Mouse (Mus musculus): ENCODE data around the gene Zbed4. TPM values are rescaled to one million over a fixed set of nuclear protein-coding genes. Genes with fewer than 3 reads are reported as not detected.
A peak's percentile ranks its signal among the peaks of the same experiment; 100 is the strongest.
"Not testable (repeated sequence)": the region's sequence is repeated elsewhere in the genome, so short reads cannot be mapped to it uniquely, and the experiment has no call there.

Zbed4 gene
- polyA plus RNA-seq (2014; fragmentation: Nextera tagmentation; extraction: Ambion mirVana) = 34.8 and 35.1 TPM in 2 replicates

- H3K4me2 ChIP-seq (ENCODE audit: low read depth, severe bottlenecking) = peak within 1 kb of the TSS; percentile 71
- H3K9ac ChIP-seq (ENCODE audit: low read length) = peak within 1 kb of the TSS; percentile 90
- peaks cover 2% of the 10 kb centered on the region; the same call in 1 of the 2 replicates for H3K36me3 ChIP-seq (ENCODE audit: control insufficient read depth, insufficient read depth, low read length)
- DNase-seq (ENCODE audit: low spot score) (peak; percentile 75), ATAC-seq (ENCODE audit: insufficient number of reproducible peaks, low FRiP score, low TSS enrichment, low read depth) (peak; percentile 76)
- WGBS = under 1% methylated on average over 89 of the region's 119 CpGs
- no peaks in the 10 kb centered on the region for H3K27me3 ChIP-seq (ENCODE audit: control insufficient read depth, insufficient read depth, low read length)
- no peaks in the 10 kb centered on the region for H3K9me3 ChIP-seq (ENCODE audit: control insufficient read depth, low read length)
- H3K27ac ChIP-seq (replicated peaks; ENCODE audit: low read depth, low read length) = peak within 1 kb of the TSS; percentile 84; the same call in 1 of the 2 replicates
- H3K4me1 ChIP-seq (ENCODE audit: control insufficient read depth, insufficient read depth, low read length) = peaks cover 8% of the 10 kb centered on the region; the same call in 1 of the 2 replicates
- peak within 1 kb of the TSS; percentile 80 for H3K4me3 ChIP-seq (ENCODE audit: low read depth, low read length)
Measured at GRCm38 (mm10) chr15:88751564-88752402, at the start of gene Zbed4. Zbed4 (plus strand) TSS chr15:88751660.

DNA sequence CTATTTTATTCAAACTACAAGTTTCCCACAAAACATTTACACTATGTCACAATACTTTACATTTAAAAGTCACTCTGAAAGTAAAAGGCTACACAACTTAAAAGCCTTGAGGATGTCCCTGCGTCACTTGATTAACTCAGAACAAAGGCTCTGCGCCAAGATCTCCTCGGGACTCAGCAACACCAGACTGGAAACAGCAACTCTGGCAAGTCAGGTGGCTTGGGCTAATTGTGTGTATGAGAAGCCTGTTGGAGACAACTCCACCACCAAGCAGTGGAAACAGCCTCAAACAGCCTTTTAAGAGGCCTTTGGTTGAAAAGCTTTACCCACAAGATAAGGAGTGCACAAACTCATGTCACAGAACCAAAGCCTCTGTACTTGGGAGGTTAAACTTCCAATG lies 49.0 kb upstream of the Zbed4 start:
- Histone ChIP-seq H3K36me3 (ENCODE audit: control insufficient read depth, insufficient read depth, low read length) (peaks cover 38% of the 10 kb centered on the region), H3K4me3 (ENCODE audit: low read depth, low read length) (no peak overlapping the region), H3K27me3 (ENCODE audit: control insufficient read depth, insufficient read depth, low read length) (no peaks in the 10 kb centered on the region), H3K9me3 (ENCODE audit: control insufficient read depth, low read length) (no peaks in the 10 kb centered on the region), H3K9ac (ENCODE audit: low read length) (no peak overlapping the region), H3K4me2 (ENCODE audit: low read depth, severe bottlenecking) (no peak overlapping the region), H3K4me1 (ENCODE audit: control insufficient read depth, insufficient read depth, low read length) (no peaks in the 10 kb centered on the region), H3K27ac (replicated peaks; ENCODE audit: low read depth, low read length) (no peak overlapping the region)
- DNase-seq (ENCODE audit: low spot score) (no peak), ATAC-seq (ENCODE audit: insufficient number of reproducible peaks, low FRiP score, low TSS enrichment, low read depth) (no peak)
- WGBS = 93% methylated on average over 3 of the region's 3 CpGs

- Histone ChIP-seq H3K9me3 (ENCODE audit: control insufficient read depth, low read length) (no peaks in the 10 kb centered on the region), H3K36me3 (ENCODE audit: control insufficient read depth, insufficient read depth, low read length) (peaks cover 40% of the 10 kb centered on the region), H3K4me2 (ENCODE audit: low read depth, severe bottlenecking) (no peak overlapping the region), H3K27ac (replicated peaks; ENCODE audit: low read depth, low read length) (no peak overlapping the region), H3K4me1 (ENCODE audit: control insufficient read depth, insufficient read depth, low read length) (no peaks in the 10 kb centered on the region), H3K4me3 (ENCODE audit: low read depth, low read length) (no peak overlapping the region), H3K27me3 (ENCODE audit: control insufficient read depth, insufficient read depth, low read length) (no peaks in the 10 kb centered on the region), H3K9ac (ENCODE audit: low read length) (no peak overlapping the region)
- DNase-seq (ENCODE audit: low spot score) (no peak), ATAC-seq (ENCODE audit: insufficient number of reproducible peaks, low FRiP score, low TSS enrichment, low read depth) (no peak)
- 68% methylated on average over 1 of the region's 1 CpGs for WGBS
Measured at GRCm38 (mm10) chr15:88704284-88704683, 47.2 kb upstream of the Zbed4 start.

DNA sequence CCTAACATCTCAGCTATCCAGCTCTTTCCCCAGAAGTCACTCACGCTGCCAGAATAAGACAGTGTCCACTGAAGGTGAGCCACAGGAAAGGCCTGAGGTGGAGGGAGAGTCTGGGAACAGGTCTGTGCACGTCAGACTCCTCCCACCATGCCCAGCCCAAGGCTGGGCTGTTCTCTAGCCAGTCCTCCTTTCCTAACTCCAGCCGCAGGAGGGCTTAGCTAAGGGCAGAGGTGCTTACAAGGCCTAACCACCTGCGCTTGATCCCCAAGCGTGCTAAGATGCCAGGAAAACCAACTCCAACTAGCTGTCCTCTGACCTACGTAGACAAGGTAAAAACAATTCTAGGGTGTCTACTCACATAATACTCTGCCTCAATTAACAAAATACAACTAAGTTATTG lies 45.1 kb upstream of the Zbed4 start:
- no peaks in the 10 kb centered on the region for H3K27me3 ChIP-seq (ENCODE audit: control insufficient read depth, insufficient read depth, low read length)
- no peaks in the 10 kb centered on the region for H3K4me1 ChIP-seq (ENCODE audit: control insufficient read depth, insufficient read depth, low read length)
- no peak overlapping the region for H3K9ac ChIP-seq (ENCODE audit: low read length)
- no peak overlapping the region for H3K27ac ChIP-seq (replicated peaks; ENCODE audit: low read depth, low read length)
- WGBS = 89% methylated on average over 6 of the region's 6 CpGs
- no peak for DNase-seq (ENCODE audit: low spot score)
- no peak overlapping the region for H3K4me2 ChIP-seq (ENCODE audit: low read depth, severe bottlenecking)
- H3K4me3 ChIP-seq (ENCODE audit: low read depth, low read length) = no peak overlapping the region
- no peak for ATAC-seq (ENCODE audit: insufficient number of reproducible peaks, low FRiP score, low TSS enrichment, low read depth)
- peaks cover 47% of the 10 kb centered on the region for H3K36me3 ChIP-seq (ENCODE audit: control insufficient read depth, insufficient read depth, low read length)
- H3K9me3 ChIP-seq (ENCODE audit: control insufficient read depth, low read length) = no peaks in the 10 kb centered on the region

GRCm38 (mm10) chr15:88706987-88707386 lies 44.5 kb upstream of the Zbed4 start:
- not testable (repeated sequence) for H3K4me3 ChIP-seq (ENCODE audit: low read depth, low read length); H3K9ac ChIP-seq (ENCODE audit: low read length); H3K4me1 ChIP-seq (ENCODE audit: control insufficient read depth, insufficient read depth, low read length); H3K4me2 ChIP-seq (ENCODE audit: low read depth, severe bottlenecking); ATAC-seq (ENCODE audit: insufficient number of reproducible peaks, low FRiP score, low TSS enrichment, low read depth); H3K27ac ChIP-seq (replicated peaks; ENCODE audit: low read depth, low read length); DNase-seq (ENCODE audit: low spot score); H3K27me3 ChIP-seq (ENCODE audit: control insufficient read depth, insufficient read depth, low read length); H3K9me3 ChIP-seq (ENCODE audit: control insufficient read depth, low read length)
- peaks cover 51% of the 10 kb centered on the region for H3K36me3 ChIP-seq (ENCODE audit: control insufficient read depth, insufficient read depth, low read length)
- 75% methylated on average over 13 of the region's 13 CpGs for WGBS

GRCm38 (mm10) chr15:88708204-88708603 lies 43.3 kb upstream of the Zbed4 start:
- Histone ChIP-seq H3K4me1 (ENCODE audit: control insufficient read depth, insufficient read depth, low read length) (no peaks in the 10 kb centered on the region), H3K4me3 (ENCODE audit: low read depth, low read length) (no peak overlapping the region)
- WGBS = 90% methylated on average over 5 of the region's 5 CpGs

GRCm38 (mm10) chr15:88708657-88709511 lies 42.6 kb upstream of the Zbed4 start:
- no peak overlapping the region for H3K9ac ChIP-seq (ENCODE audit: low read length)
- no peak overlapping the region for H3K4me2 ChIP-seq (ENCODE audit: low read depth, severe bottlenecking)
- H3K27me3 ChIP-seq (ENCODE audit: control insufficient read depth, insufficient read depth, low read length) = no peaks in the 10 kb centered on the region
- WGBS = 89% methylated on average over 13 of the region's 13 CpGs
- DNase-seq (ENCODE audit: low spot score) (no peak), ATAC-seq (ENCODE audit: insufficient number of reproducible peaks, low FRiP score, low TSS enrichment, low read depth) (no peak)
- no peaks in the 10 kb centered on the region for H3K9me3 ChIP-seq (ENCODE audit: control insufficient read depth, low read length)
- H3K4me1 ChIP-seq (ENCODE audit: control insufficient read depth, insufficient read depth, low read length) = no peaks in the 10 kb centered on the region
- no peak overlapping the region for H3K27ac ChIP-seq (replicated peaks; ENCODE audit: low read depth, low read length)
- H3K4me3 ChIP-seq (ENCODE audit: low read depth, low read length) = no peak overlapping the region
- H3K36me3 ChIP-seq (ENCODE audit: control insufficient read depth, insufficient read depth, low read length) = peaks cover 57% of the 10 kb centered on the region

More at GRCm38 (mm10) chr15:88708204-88708603, 43.3 kb upstream of the Zbed4 start:
- Histone ChIP-seq H3K27me3 (ENCODE audit: control insufficient read depth, insufficient read depth, low read length) (no peaks in the 10 kb centered on the region), H3K27ac (replicated peaks; ENCODE audit: low read depth, low read length) (no peak overlapping the region), H3K36me3 (ENCODE audit: control insufficient read depth, insufficient read depth, low read length) (peaks cover 58% of the 10 kb centered on the region), H3K9me3 (ENCODE audit: control insufficient read depth, low read length) (no peaks in the 10 kb centered on the region), H3K9ac (ENCODE audit: low read length) (no peak overlapping the region), H3K4me2 (ENCODE audit: low read depth, severe bottlenecking) (no peak overlapping the region)
- DNase-seq (ENCODE audit: low spot score) = no peak
- ATAC-seq (ENCODE audit: insufficient number of reproducible peaks, low FRiP score, low TSS enrichment, low read depth) = no peak

DNA sequence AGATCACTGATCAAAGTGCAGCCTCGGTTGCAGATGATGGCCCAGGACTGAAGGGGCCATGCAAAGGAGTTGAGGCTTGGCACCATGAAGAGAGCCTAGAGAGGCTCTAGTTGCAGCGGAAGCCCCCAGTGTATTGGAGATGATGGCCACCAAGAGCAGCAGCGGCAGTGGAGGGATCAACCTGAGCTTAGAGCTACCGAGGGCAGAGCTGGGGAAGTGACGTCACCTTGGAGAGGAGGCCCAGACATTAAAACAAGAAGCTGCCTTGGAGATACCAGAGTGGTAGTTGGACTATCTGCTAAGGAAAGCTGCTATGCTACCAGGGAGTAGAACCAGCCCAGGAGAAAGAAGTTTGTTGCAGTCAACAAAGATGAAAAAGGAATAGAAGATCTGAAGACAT lies 41.6 kb upstream of the Zbed4 start:
- no peaks in the 10 kb centered on the region for H3K27me3 ChIP-seq (ENCODE audit: control insufficient read depth, insufficient read depth, low read length)
- H3K4me3 ChIP-seq (ENCODE audit: low read depth, low read length) = no peak overlapping the region
- ATAC-seq (ENCODE audit: insufficient number of reproducible peaks, low FRiP score, low TSS enrichment, low read depth) (no peak), DNase-seq (ENCODE audit: low spot score) (no peak)
- H3K9ac ChIP-seq (ENCODE audit: low read length) = no peak overlapping the region
- no peaks in the 10 kb centered on the region for H3K4me1 ChIP-seq (ENCODE audit: control insufficient read depth, insufficient read depth, low read length)
- H3K27ac ChIP-seq (replicated peaks; ENCODE audit: low read depth, low read length) = no peak overlapping the region
- no peak overlapping the region for H3K4me2 ChIP-seq (ENCODE audit: low read depth, severe bottlenecking)
- H3K9me3 ChIP-seq (ENCODE audit: control insufficient read depth, low read length) = no peaks in the 10 kb centered on the region
- peaks cover 50% of the 10 kb centered on the region for H3K36me3 ChIP-seq (ENCODE audit: control insufficient read depth, insufficient read depth, low read length)
- WGBS = 96% methylated on average over 5 of the region's 5 CpGs

All from limb, embryonic 11.5 days (tissue).